Mouse (Mus musculus) retina, postnatal 1 day (tissue): Measurements from ENCODE around the gene Acoxl.

Source experiments
- DNase-seq: peaks from one replicate; pipeline ENCODE4 v3.0.0-alpha.2; 2012

Gene Acoxl

DNA sequence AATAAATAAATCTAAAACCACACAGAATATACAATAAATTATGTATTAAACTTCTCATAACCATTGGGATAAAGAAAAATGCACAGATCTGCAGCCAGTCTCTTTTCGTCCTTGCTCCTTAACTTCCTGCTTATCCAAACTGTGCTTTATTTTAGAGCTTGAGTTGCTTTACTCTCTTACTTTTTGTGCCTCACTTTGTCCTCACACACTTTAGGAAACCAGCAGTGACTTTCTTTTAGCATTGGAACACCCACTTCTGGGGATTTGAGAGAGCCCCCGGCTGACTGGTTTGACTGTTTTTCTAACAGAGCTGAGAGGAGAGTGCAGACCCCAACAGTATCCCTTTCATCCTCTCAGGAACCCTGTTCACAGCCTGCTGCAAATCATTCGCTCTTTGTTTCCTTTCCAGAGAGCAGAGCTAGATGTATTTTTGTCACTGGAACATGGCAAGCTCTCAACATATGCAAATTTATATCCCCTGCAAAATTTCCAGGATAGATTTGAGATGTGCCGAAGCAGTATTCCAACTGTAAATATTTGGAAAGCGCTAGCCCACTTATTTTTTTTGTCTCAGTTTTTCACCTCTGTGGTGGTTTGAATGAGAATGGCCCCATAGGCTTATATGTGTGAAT lies 199.7 kb downstream of the Acoxl start:
- DNase-seq: no peak

DNA sequence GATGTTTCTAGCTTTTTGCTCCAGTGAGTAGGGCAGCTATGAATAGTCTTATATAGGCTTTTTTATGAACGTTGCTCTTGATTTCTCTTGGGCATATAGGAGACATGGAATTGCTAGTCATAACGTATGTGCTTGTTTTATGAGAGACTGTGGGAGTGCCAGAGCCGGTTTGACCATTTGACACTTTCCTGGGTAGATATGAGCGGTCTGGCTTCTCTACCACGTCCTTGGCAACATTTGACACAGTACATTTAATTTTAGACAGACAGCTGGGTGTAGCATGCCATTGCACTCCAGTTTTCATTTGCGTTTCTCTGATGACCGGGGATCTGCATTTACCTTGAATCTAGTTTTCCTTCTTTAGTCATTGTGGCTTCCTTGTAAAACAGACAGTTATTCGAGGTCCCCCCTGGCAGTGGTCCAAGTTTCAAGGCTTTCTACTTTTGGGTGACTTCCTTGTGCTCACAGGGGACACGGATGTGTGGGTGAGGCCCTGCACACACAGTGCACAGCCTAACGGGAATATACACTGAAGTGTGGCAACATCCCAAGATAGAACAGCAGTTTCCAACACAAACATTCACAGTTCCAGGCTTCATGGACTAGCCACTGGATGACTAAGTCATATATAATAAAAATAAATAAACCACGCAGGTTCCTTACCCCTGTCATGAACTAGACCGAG lies 202.5 kb downstream of the Acoxl start:
- DNase-seq: no peak

DNA sequence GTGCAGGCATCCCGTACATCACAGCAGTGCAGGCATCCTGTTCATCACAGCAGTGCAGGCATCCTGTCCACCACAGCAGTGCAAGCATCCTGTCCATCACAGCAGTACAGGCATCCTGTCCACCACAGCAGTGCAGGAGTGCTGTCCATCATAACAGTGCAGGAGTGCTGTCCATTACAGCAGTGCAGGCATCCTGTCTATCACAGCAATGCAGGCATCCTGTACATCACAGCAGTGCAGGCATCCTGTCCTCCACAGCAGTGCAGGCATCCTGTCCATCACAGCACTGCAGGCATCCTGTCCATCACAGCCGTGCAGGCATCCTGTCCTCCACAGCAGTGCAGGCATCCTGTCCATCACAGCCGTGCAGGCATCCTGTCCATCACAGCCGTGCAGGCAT lies 207.8 kb downstream of the Acoxl start:
- no peak for DNase-seq

DNA sequence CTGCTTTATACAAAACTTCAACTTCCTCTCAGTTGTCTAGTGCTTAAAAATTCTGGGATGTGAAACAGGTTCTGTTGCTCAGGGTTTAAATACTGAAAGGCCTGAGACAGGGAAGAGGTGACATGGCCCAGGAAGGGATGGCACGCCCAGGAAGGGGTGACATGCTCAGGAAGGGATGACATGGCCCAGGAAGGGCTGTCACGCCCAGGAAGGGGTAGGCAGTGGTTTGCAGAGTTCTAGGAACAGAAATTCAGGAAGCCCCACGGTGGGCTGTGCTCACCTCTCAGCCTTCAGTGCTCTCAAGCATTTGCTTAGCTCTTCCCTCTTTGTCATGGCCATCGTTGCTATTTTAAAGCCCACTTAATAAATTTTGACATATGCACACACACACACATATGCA lies 216.2 kb downstream of the Acoxl start:
- DNase-seq: no peak

DNA sequence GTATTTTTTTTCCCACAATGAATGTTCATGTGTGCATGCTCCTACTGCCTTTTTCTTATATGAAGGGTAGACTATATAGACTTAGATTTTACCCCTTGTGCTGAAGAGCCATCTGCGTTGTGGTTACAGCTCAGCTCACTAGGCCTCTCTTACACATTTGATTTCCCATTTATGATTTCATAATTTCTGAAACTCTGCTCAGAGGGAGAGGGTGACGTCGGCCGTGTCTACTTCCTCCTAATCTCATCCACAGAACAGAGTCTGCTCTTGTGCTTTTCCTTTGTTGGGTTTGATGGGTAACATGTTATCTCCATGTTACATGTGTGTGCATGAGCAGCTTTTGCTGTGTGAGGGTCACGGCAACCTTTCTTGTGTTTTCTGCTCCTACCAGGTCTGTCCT lies 219.2 kb downstream of the Acoxl start:
- no peak for DNase-seq

DNA sequence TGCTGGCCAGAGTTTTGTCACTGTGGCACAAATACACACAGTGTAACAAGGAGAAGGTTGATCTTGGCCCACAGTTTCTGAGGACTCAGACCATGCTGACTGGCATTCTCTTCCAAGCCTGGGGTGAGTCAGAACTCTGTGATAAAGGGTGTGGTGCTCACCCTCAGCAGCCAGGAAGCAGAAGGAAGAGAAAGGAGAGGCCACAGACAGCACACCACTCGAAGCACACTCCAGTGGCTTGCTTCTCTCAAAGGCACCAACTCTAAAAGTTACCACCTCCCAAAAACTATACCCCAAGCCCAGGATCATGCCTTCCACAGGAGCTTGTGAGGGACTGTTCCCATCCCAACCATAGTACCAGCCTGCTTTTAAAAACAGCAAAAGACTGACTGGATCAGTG lies 220.0 kb downstream of the Acoxl start:
- DNase-seq: no peak

DNA sequence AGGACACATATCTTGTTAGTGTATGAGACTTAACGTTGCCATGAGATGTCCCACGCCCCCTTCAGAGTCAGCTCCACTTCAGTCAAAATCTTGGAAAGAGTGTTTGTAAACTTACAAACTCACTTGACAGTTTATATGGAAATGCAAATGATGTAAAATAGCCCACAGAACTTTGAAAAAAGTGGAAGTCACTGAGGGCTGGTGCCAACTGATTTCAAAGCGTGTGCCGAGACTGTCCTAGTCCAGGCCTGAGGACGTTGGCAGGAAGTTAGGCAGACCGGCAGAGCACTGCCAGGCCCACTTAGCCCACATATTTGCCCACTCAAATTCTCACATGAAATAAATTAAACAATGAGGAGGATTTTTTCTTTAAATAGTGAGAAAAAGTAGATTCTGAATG lies 221.5 kb downstream of the Acoxl start:
- no peak for DNase-seq

DNA sequence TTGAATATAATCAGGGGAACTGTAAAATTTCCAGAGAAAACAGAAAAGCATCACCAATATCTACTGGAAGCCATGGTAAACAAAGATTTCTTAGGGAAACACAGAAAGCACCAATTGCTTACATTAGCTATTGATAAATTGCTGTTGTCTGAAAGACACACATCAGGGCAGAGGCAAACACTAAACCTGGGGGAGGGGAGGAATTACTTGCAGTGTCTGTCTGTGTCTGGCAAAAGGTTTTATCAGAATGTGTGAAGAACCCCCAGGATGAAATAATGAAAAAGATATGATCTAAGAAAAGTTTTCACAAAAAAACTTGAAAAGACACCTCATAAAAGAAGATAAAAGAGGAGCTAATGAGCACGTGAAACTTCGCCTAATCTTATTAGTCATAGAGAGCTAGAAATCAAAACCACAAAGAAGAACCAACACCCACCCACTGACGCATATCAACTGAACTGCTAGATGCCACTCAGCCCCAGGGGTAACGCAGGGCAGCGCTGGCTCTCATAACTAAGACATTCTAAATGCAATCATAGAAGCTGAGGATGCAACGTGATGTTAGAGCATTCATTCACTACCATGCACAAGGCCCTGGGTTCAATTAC lies 222.1 kb downstream of the Acoxl start:
- no peak for DNase-seq

DNA sequence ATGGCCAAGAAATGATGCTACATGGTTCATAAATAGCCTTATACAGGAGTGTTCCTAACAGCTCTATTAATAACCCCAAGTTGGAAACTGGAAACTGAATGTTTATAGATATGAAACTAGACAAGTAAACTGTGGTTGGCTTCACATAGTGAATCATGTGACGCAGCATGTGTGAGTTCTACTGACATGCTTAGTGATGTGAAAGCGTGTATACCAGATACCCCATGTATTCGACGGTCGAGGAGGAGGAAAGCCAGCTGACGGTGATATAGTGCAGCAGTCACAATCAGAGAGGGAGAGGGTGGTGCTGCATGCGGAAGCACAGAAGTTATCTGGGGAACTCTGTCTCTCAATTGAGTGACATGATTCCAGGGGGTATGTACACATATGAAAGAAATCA lies 222.8 kb downstream of the Acoxl start:
- DNase-seq: no peak

DNA sequence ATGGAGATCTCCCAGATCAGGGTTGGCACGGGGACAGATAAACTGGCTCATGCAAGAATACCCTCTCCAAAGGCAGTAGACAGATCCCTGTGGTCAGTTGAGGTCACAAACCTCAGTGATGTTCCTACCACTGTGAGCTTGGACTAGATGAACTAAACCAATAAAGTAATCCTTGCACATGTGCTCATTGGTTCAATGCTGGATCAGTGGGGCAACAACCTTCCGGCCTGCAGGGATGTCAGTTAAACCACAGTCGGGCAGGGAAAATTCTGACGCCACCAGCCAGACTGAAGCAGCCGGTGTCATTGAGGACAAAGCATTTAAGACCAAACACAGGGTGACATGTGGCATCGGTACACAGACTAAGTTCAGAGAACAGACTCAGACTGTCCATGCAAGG lies 224.1 kb downstream of the Acoxl start:
- no peak for DNase-seq

DNA sequence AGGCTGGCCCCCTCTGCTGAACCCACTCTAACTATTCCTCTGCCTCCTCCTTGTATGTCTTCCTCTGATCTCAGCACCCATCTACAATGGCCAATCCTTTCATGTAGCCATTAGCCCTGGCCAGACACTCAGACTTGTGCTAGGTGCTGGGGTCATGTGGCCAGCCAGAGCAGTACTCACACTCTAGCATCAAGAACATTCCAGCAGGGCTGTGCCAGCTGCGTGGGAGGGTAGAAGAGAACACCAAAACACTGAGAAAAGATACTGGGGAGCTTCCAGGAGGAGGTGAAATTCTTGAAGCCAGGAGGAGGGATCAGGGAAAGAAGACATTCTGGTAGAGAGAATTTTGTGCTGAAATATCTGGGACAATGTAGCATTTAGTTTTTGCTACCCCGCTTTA lies 226.3 kb downstream of the Acoxl start:
- no peak for DNase-seq

DNA sequence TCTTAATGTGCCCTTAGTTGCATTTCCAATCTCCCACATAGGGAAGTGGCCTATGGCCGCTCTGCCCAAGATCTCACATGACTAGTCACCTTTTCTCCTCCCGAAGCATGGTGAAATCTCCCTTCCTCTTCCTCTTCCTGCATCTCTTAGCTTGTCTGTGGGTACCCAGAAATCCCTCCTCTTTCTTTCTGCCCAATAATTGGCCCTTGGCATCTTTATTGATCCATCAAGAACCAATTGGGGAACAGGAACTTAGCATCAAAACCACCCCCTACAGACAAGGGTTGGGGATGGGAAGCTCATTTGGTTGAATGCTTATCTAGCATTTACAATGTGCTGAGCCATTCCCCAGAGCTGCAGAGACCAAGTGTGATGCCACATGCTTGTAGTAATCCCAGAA lies 226.9 kb downstream of the Acoxl start:
- no peak for DNase-seq

DNA sequence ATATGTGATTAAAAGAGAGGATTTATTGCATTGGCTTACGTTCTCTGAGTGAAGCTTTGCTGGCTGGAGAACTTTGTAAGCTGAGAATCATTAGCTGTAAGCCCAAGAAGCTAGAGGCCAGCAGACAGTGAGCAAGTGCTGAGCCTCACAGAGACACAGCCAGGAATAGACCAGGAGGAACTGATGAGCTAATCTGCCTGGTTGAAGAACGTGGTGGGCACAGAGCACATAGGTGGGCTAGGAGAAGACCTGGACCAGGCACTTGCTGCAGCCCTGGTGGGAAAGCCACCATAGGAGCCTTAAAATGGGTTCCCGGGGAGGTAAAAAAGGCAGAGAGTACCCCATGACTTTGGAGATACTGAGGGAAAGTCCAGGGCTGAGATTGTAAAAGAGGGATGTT lies 228.5 kb downstream of the Acoxl start:
- no peak for DNase-seq

DNA sequence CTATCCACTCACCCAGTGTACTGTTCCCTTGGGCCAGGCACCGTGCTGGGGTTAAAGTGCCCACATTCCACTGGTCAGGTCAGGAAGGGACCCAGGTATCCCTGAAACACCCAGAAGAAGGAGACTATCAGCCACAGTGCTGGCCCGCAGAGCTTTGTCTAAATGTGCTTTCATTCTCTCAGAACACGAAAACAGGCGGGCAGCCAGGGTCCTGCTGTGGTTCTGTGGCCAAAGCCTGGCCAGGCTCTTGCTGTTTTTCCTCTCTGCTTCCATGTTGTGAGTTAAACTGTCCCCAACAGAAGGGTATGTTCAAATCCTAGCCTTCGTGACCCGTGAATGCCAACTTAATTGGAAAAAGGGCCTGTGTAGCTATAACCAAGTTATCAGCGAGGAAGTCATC lies 228.9 kb downstream of the Acoxl start:
- no peak for DNase-seq

DNA sequence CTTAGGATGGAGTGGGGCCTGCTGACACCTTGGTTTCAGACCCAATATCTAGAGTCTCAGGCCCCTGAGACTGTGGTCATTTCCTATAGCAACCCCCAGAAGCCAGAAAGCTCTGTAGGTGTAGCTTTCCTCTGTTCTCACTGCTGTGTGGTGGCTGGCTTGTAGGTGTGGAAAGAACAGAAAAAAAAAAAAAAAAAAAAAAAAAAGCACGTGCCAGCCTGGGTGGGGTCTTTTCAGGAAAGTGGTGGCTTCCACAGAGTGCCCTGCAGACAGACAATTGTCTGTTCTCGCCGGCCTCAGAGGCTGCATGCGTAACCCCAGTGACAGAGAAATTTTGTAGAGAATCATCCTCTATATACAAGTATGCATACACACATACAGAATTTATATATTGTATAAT lies 229.5 kb downstream of the Acoxl start:
- DNase-seq: no peak

DNA sequence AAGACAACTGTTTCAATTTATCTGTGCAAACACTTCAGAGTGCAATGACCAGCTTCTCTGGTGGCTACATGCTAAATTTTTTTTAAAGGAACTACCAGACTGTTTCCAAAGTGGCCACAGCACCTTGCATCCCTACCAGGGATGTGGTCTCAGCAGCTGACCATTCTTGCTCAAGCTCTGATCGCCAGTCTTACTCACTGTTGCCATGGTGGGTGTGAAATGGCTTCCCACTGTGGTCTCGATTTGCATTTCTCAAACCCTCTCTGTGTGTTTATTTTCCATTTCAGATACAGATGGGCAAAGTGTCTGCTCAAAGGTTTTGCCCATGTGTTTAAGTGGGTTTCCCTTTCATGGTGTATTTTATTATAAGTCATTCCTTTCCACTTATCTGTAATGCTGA lies 230.3 kb downstream of the Acoxl start:
- DNase-seq: no peak

DNA sequence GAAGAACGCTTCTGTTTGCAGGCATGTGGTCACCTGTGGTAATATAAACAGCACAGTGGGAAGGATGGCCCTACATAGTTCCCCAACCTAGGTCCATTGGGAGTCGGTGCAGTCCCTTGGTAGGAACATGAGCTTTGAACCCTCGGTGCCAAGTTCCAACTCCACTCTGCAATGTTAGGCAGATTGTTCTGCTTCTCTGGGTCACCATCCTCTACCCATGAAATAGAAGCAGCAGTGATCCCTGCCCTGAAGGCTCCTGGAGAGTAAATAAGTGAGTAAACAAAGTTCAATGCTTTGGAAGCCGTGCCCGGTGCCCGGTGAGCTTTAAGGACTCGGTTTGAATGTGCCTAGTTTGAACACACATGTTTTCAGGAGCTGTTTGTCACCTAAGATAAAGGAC lies 233.1 kb downstream of the Acoxl start:
- no peak for DNase-seq

DNA sequence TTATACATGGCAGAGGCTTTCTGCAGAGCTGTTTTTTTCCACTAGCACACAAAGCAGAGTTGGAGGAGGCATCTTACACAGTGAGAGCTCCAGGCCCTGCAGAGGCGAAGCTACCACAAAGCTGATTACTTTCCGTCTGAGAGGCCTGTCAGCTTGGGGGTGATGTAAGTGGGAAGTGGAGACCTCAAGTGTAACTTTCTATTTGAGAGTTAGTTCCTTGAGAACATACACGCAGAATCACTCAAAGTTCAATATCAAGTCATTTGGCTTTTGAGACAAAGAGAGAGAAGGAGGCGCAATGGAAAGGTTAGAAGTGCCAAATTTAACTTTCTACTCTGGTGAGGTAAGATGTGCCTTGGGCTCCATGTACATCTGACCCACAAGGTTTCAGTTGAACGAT lies 234.3 kb downstream of the Acoxl start:
- peak; percentile 25 for DNase-seq

DNA sequence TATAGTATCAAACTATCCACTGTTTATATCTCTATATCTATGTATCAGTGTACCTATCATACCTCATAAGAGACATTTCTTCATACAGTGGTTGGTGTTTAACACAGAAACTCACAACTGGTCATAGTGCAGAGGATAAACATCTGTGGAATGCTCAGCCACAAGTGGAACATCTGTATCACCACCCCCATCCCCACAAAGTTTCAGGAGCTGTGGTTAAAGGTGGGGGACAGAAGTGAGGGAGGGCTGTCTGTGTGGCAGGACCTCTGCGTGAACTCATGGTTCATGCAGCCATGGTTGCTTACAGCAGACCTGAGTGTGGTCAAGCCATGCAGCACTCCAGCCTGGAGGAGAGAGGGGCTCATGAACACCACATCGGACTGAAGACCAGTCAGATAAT lies 234.9 kb downstream of the Acoxl start:
- DNase-seq: no peak

DNA sequence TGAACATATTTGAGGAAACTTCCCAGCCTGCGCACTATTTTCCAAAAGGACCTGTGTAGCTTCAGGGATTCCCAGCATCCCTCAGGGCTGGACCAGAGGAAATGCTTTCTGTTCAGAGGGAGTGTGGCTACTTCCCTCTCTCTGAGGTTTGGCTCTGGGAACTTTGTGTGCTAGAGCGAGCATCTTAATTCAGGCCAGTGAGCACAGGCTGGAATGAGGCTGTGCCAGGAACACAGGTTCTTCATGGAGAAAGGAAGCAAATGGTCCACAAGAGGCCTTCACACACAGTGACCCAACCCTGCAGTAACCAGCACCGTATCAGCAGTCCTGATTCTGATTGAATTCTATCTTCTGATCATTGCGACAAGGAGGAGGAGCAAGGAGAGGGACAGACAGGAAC lies 238.3 kb downstream of the Acoxl start:
- no peak for DNase-seq

DNA sequence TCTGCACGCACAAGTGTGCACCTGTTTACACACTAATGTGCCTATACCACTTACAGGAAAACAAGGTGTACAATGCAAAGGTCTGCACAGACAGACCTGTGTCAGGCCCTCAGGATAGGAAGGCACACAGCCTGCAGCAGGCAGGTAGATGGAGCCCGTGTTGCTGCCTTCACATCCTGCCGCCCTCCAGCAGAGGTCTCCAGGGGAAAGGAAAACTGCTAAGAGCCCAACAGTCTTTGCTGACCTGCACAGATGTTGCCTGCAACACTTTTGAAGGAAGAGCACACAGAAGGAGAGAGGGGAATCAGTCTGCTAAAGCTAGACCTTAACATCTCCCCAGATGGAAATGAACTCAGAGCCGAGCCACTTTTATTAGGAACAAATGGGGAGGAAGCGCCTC lies 240.2 kb downstream of the Acoxl start:
- DNase-seq: peak; percentile 53

DNA sequence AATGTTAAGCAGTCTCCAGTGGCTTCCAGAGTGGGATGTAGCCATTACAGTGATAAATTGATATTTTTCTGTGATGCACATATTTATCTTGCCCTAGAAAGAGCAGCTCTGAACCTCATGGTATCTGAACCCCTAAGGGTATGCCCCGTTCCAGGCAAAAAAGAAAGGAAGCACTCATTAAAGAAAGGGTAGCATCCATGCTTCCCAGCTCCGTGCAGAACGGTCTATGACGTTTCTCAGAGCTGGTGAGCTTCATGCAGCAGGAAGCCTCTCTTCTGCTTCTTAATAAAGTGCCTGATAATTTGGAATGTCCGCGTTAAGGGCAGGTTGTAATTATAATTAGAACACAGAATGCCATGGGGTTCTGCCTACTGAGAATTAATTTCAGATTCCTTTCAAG lies 240.6 kb downstream of the Acoxl start:
- no peak for DNase-seq

DNA sequence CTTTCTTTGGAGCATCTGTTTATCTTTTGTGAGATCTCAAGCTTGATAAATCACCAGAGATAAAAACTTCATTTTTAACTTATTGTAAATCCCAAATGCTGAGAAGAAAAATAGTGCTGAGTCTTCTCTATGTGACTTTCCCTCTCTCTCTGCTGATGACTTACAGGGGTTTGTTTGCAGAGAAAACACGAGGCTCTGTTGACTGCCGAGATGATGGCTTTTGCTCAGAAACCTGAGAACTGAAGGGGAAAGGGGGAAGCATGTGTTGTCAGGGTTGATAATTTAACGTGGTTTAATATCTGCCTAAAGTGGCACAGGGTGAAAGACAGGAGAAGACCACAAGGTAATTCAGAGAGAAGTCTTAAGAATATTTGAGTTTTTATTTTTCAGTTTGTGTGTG lies 245.2 kb downstream of the Acoxl start:
- no peak for DNase-seq

DNA sequence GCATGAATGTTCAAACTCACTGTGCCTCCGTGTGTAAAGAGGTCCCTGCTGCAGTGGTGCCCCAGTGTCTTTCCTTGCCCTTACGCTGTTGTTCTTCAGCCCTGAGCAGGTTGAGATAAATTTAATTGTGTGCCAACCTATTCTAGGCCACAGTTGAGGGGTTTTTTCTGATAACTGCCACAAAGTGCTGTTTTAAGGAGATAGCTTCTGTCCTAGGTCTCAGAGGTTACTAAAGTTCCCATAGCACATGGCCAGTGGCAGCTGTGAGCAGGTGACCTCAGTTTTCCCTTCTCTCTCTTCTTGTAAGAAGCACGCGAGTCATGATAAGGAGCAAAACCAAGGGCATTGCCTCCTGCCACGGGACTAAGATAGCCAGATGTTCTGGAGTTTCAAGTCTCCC lies 245.9 kb downstream of the Acoxl start:
- no peak for DNase-seq

DNA sequence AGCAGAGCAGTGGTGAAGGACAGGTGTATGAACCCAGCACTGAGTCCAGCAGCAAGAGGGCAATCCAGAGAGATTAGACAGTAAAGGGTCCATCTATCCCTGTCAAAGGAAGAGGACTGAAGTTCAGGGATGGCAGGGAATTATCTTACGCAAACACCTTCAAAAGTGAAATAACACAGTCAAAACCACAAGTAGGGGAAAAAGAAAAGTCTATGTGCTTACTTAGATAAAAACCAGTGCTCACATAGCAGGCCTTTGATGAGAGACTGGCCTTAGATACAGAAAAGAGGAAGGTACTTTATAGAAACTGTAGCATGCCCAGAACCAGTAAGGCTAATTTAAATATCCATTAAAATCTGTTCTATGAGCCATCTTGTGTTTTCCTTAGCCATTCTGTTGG lies 246.8 kb downstream of the Acoxl start:
- no peak for DNase-seq
